Mouse (Mus musculus) retina, adult 2 months (tissue): ENCODE data around the gene Kdelr3.

Experiments
- DNase-seq: peaks from one replicate; pipeline ENCODE4 v3.0.0-alpha.2; 2012; ENCODE audit warnings: low read depth, low spot score

The Kdelr3 gene

DNA sequence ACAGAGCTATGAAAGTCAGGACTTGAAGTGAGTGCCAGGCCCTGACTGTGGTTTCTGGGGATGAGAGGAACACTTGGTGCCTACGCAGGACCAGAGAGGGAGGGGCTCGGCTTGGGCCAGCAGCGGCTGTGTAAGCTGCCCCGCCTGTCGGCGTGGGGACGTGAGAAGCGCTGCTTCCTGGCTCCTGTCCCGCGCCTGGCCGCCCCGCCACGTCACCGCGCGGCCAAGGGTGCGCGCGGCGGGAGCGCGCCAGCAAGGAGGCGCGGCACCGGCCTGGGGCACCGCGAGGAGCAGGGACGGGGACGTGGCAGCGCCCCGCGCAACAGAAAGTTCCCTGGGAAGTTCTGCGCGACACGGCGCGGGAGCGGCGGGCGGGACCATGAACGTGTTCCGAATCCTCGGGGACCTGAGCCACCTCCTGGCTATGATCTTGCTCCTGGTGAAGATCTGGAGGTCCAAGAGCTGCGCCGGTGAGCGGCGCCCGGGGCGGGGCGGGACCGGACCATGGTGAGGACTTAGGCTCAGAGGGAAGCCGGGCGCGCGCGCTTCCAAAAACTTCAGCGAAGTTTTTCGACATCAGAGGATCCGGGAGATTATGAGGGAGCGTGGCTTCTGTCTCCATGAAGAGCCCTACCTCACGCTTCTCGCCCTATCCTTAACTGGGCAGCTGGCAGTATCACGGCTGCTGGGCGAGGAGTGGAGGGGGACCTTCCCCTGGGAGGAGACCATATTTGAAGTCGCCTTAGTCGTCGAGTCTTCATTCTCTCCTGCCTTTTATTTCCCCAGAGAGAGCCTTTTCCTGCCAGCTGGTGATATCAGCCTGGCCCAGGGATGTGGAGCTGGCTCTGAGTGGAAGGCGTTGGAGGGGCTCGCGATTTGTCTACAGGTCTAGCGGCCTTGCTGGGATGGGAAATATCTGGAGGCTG, at the start of gene Kdelr3:
Gene Kdelr3, plus strand, starts transcription at position 241 of the 926 bp plus-strand sequence.
- DNase-seq: no peak

GRCm38 (mm10) chr15:79466601-79467286, 49.5 kb upstream of the Kdelr3 start:
- peak; percentile 62 for DNase-seq

DNA sequence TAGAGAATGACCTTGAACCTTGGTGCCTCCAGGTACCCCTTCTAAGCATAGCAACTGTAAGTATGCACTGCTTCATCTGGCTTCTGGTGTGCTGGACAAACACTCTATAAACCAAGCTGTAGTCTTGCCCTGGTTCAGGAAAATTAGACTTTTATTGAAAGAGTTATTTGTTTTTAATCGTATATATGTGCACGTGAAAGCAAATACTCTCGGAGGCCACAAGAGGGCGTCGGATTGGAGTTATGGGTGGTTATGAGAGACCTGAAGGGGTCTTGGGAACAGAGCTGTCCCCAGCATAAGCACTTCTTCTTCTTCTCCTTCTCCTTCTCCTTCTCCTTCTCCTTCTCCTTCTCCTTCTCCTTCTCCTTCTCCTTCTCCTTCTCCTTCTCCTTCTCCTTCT, 46.6 kb upstream of the Kdelr3 start:
- DNase-seq: no peak

DNA sequence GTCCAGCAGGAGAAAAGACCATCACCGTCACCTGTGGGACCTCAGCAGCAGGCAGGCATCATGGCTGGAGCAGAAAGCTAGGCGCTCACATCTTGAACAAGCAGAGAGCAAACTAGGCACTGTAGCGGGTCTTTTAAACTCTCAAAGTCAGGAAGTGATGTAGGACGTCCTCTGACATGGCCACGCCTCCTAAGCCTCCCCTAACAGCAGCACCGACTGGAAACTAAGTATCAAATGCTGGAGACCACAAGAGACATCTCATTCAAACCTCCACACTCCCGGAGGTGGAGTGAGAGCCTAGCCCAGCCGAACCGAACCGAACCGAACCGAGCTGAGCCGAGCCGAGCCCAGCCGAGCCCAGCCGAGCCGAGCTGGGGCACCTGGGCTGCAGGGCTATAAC, 45.6 kb upstream of the Kdelr3 start:
- no peak for DNase-seq

DNA sequence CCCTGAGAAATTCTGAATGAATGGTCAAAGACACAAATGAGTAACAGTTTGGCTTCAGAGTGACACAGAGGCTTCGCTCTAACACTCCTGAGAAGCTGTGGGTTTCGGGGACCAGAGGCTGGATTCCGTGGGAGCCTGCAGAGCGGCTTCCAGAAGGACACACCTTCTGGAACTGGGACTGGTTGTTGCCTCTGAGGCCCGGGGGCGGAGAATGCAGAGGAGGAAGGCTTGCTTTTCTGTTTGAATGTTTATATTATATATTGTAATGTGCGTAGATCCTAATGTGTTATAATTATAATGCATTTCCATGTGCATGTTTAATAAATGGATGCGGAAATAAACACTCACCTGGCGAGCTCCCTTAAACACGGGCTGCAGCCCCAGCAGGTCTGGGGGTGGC, 45.1 kb upstream of the Kdelr3 start:
- no peak for DNase-seq

GRCm38 (mm10) chr15:79473042-79473441, 43.2 kb upstream of the Kdelr3 start:
- no peak for DNase-seq

DNA sequence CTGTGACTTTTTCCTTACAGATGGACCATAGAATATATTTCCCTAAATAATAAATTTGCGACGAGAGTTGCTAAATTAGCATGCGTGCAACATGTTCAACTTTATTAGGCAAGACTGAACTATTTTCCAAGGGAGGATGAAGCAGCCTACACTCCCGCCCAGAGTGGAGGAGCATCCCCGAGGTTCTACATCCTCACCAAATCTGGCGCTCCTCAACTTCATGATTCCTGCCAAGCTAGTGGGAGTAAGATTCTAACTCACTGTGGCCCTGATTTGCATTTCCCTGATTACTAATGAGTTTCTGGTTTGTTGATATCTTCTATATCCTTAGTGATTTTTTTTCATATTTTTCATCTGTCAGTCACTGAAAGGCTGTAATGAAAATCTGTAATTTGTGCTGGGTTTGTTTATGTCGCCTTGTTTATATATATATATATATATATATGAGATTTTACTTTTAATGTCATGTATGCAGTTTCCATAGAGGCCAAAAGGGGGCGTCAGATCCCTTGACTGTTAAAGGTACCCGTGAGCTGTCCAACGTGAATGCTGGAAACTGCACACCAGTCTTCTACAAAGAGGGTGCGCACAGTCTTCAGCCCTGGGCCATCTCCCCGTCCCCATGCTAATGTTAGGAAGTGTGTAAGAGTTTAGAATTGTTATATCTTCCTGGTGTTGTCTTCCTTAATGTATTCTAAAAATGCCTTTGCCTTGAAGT, 42.4 kb upstream of the Kdelr3 start:
- DNase-seq: no peak

- no peak for DNase-seq
These were observed 39.0 kb upstream of the Kdelr3 start for GRCm38 (mm10) chr15:79477227-79477626.

DNA sequence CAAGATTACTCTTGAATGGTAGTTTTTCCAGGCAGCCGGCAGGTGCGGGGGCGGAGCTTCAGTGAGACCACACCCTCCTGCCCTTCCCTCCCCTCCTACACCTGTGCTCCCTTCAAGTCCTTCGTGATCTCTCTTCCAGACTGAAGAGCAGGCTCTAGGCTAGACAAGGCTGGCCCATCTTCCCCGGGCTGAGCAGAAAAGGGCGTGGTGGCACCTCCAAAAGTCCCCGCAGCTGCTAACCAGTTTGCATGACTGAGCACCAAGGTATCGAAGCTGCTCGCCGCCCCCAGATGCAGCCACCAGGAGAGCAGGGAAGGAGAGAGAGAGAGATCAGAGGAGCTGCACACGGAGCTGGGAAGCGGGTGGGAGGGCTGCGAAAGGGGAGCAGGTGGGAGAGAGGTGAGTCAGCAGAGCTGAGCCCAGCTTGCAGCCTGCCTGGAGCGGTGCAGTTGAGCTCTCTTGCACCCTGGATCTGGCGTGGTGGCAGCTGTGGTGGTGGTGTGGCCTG, 35.0 kb upstream of the Kdelr3 start:
- no peak for DNase-seq

GRCm38 (mm10) chr15:79489463-79489862, 26.7 kb upstream of the Kdelr3 start:
- no peak for DNase-seq

DNA sequence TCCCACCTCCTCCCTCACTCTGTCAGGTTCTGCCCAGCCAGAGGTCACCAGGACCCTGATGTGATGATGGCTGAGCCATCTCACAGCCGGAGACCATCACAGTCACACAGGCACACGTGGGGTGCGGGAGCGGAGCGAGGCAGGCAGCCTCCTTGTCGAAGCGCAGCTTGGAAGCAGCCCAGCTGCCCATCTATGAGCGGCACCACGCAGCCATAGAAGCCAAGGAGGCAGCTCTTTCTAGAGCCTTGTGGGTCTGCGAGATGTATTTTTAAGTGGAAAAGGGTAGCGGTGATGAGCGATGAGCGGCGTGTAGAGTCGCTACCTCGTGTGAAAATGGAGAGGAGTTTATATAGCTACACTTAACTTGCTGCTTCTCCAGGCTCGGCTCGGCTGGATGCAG, 22.7 kb upstream of the Kdelr3 start:
- no peak for DNase-seq

DNA sequence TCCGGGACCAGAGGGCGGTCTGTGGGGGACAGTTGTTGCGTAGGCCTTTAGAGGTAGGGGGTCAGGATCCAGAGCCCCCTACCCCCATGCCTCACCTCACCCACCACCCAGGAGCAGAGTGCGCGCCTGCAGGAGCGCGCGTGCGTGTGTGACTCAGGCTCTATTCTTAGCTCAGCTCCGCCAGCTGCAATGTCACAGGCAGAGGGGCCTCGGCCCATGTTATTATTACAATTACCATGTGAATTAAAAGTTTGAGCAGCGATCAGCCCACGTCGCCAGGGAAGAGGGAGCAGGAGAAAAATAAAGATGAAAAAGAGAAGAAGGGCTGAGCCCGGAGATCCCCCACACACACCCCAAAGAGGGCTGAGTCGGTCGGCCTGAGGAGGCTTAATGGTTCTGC, 16.1 kb upstream of the Kdelr3 start:
- no peak for DNase-seq

DNA sequence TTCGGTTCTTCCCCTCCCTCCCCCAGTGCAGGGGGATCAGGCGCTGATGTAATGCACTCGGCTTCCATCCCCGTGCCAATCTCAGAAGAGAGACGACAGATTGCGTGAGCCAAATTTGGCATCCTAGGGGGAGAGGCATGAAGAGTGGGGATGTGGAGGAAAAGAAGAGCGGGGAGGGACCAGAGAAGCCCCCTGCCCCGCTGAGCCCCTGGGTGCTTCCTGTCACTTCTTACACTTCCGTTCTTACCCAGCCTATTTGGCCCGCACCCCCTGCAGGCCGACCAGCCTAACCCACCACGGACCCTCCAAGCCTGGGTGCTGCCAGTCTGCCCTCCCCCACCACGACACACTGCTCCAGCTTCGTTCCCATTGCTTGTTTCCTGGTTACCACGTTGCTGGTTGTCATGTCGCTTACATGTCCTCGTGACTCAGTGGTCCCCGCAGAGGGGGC, 13.3 kb upstream of the Kdelr3 start:
- no peak for DNase-seq

DNA sequence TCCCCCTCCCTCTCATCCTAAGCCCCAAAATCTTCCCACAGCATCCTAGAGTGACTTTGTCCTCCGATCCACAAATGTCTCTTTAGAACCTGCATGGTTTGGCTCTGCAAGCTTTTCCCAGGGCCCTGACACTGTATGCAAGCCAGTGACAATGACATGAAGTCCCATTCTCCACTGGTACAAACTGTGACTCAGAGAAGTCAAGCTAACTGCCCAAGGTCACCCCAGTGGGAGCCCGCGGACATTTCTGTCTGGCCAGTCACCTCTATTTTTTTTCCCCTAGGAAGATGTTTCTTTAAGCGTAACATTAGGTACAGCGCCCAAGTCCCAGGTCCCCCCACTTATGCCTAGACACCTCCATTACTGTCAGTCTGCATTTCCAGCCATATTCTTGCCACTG, 12.8 kb upstream of the Kdelr3 start:
- DNase-seq: no peak

DNA sequence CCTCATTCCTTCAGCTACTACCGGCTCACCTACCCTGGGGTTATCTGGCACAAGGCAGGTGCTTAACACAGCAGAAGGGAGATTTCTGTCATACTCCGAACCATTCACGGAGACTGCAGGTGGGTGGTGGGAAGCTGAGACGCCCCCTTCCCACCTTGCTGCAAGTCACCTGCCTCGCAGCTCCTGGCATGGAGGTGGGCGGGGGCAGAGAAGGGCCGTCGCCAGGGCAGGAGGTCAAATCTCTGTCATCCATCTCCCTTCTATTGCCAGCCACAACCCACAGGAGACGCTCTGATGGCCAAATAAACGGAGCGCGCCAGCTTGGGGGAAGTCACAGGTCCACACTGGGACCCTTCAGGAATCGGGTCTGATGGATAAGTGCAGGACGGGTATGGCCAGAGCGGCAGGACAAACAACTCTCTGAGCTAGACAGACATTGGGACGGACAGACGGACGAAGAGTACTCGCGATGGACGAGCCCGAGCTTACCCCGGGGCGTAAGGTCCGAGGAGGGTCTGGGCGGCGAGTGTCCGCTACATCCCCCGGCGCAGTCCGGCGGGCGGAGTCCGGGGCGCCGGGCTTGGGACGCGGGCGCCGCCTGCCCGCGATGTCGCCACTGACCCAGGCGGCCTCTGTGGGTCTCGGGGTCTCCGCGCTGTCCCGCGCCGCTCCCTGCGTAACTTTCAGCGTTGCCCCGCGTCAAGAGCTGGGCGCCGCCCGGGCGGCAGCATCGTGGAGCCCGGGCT, 11.3 kb upstream of the Kdelr3 start, which contains the start of gene Kcnj4:
Gene Kcnj4, minus strand, starts transcription at position 535 of the 746 bp plus-strand sequence.
- DNase-seq: no peak

DNA sequence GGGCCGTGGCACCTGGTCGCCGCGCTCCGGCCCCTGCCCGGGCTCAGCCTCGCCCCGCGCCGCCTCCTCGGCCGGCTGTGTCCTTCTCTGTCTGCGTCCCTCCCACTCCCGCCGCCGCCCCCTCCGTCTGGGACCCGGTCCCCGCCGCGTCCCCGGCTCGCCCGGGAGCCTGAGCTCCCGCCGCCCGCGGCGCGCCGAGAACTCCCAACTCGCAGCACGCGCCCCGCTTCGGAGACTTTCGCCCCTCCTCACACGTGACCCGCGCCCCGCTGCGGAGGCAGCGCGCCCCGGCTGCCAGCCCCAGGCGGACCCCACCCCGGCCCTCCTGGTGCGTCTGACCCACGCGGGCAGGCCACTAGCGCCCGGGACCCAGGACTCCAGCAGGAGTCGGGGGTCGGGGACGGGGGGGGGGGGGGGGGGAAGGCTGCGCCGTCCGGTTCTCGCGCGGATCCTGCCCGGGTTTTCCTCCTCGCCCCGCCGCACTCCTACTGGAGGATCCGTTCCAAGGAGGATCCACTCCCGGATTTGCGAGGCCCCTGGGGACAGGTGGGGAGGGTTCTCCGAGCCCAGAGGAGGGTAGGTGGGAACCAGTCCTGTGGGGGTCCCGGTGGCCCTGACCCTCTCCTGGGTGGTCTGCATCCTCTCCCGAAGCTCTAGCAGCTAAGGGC, 10.5 kb upstream of the Kdelr3 start:
- DNase-seq: peak; percentile 55

DNA sequence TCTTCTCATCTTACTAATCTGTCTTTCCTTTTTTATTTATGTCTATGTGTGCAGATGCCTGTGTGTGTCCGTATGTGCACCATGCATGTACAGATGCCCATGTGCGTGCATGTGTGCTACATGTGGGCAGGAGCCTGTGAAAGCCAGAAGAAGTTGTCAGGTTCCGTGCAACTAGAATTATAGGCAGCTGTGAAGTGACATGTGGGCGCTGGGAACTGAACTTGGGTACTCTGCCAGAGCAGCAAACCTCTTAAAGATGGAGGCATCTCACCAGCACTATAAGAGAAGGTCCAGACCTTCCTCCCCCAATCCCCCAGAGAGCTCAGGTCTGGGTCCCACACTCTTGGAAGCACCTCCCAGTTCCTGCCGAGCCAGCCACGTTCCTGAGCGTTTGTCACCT, 9.8 kb upstream of the Kdelr3 start:
- no peak for DNase-seq

GRCm38 (mm10) chr15:79507055-79507828, 9.0 kb upstream of the Kdelr3 start:
- no peak for DNase-seq

GRCm38 (mm10) chr15:79509998-79510397, 6.2 kb upstream of the Kdelr3 start:
- no peak for DNase-seq

GRCm38 (mm10) chr15:79510425-79510824, 5.8 kb upstream of the Kdelr3 start:
- no peak for DNase-seq
